Mouse (Mus musculus) stomach, postnatal 0 days (tissue): ENCODE measurements around the gene Gpc2.

Source experiments
- CTCF ChIP-seq: IDR thresholded peaks from 2 replicates; pipeline ENCODE4 v1.5.1; 2016; ENCODE audit warnings: antibody characterized with exemption, low read depth, mild to moderate bottlenecking, moderate library complexity
- EP300 ChIP-seq: optimal IDR thresholded peaks from 2 replicates; pipeline ENCODE3; 2016; ENCODE audit warnings: antibody characterized with exemption

DNA sequence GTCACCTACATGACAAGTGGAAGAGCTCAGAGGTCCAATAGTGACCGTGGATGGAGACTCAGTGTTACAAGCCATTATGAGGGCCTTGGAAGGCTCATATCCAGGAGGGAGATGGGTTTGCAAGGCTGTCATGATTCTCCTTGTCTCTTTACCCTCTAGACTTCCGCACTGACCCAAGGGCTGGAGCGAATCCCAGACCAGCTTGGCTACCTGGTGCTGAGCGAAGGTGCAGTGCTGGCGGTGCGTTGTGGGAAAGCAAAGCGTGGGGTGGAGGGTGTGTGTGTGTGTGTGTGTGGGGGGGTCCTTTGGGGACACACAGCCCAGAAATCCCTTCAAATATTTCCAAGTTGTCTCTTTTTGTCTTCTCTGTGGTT lies 23.7 kb downstream of the Gpc2 start:
- TF ChIP-seq CTCF = no peak
- no peak for TF ChIP-seq EP300
